Mouse (Mus musculus) heart, adult 11 months (tissue): ENCODE results near the gene Prkcg.
"Not testable (repeated sequence)": the region's sequence is repeated elsewhere in the genome, so short reads cannot be mapped to it uniquely, and the experiment has no call there.

Source experiments
- DNase-seq: peaks from one replicate; pipeline ENCODE4 v3.0.0; 2022

Gene Prkcg

GRCm38 (mm10) chr7:3291197-3291596 lies 2.2 kb downstream of the Prkcg start:
- DNase-seq = peak; percentile 98

GRCm38 (mm10) chr7:3291764-3292163 lies 2.8 kb downstream of the Prkcg start:
- DNase-seq = no peak

GRCm38 (mm10) chr7:3292271-3292670 lies 3.3 kb downstream of the Prkcg start:
- DNase-seq = not testable (repeated sequence)

GRCm38 (mm10) chr7:3292791-3293190 lies 3.8 kb downstream of the Prkcg start:
- DNase-seq = peak; percentile 100

GRCm38 (mm10) chr7:3294794-3295193 lies 5.8 kb downstream of the Prkcg start:
- DNase-seq = no peak

GRCm38 (mm10) chr7:3295321-3296110 lies 6.5 kb downstream of the Prkcg start:
- DNase-seq = peak; percentile 80

GRCm38 (mm10) chr7:3296711-3297110 lies 7.7 kb downstream of the Prkcg start:
- peak; percentile 92 for DNase-seq

- DNase-seq = peak; percentile 90
Measured at GRCm38 (mm10) chr7:3299941-3300617, 11.1 kb downstream of the Prkcg start.

GRCm38 (mm10) chr7:3300891-3301627 lies 12.1 kb downstream of the Prkcg start:
- DNase-seq = peak; percentile 90

- DNase-seq = peak; percentile 97
Measured at GRCm38 (mm10) chr7:3301628-3302555, 12.9 kb downstream of the Prkcg start.

- DNase-seq = peak; percentile 93
Measured at GRCm38 (mm10) chr7:3302556-3303275, 13.7 kb downstream of the Prkcg start.

GRCm38 (mm10) chr7:3303276-3303781 lies 14.3 kb downstream of the Prkcg start:
- DNase-seq = peak; percentile 95

GRCm38 (mm10) chr7:3303789-3304188 lies 14.8 kb downstream of the Prkcg start:
- peak; percentile 93 for DNase-seq

- DNase-seq = peak; percentile 94
Measured at GRCm38 (mm10) chr7:3304298-3304697, 15.3 kb downstream of the Prkcg start.

- DNase-seq = peak; percentile 62
Measured at GRCm38 (mm10) chr7:3306400-3306799, 17.4 kb downstream of the Prkcg start.

GRCm38 (mm10) chr7:3308646-3309045 lies 19.7 kb downstream of the Prkcg start:
- peak; percentile 71 for DNase-seq

GRCm38 (mm10) chr7:3310233-3310632 lies 21.3 kb downstream of the Prkcg start:
- DNase-seq = no peak

- DNase-seq = peak; percentile 84
Measured at GRCm38 (mm10) chr7:3313571-3313970, 24.6 kb downstream of the Prkcg start.

GRCm38 (mm10) chr7:3314121-3314520 lies 25.1 kb downstream of the Prkcg start:
- peak; percentile 84 for DNase-seq

GRCm38 (mm10) chr7:3317704-3318103 lies 28.7 kb downstream of the Prkcg start:
- DNase-seq = peak; percentile 63

GRCm38 (mm10) chr7:3320856-3321255 lies 31.9 kb downstream of the Prkcg start:
- DNase-seq = peak; percentile 71
